Mouse (Mus musculus) MEL (cell line): ENCODE measurements at regions not wholly inside any gene's neighbourhood (a gene's known extent, or its start where the extent isn't known, plus 50 kb on each side); places are given as distances from the start of the nearest gene placed in this dataset.

Experiments used
- CTCF ChIP-seq, 3 experiments: IDR thresholded peaks in 2 of 3; conservative IDR thresholded peaks in 1 of 3; 2 replicates each; pipeline ENCODE4 v1.5.1; 2011 to 2012; ENCODE audit warnings: low read length in 3 of 3, low read depth in 2 of 3, mild to moderate bottlenecking in 2 of 3, improper control_type of control experiment in 1 of 3, inconsistent platforms in 1 of 3, mixed read lengths in 1 of 3, moderate library complexity in 1 of 3; ENCODE audit not compliant: control insufficient read depth in 1 of 3, insufficient read depth in 1 of 3, poor library complexity in 1 of 3, severe bottlenecking in 1 of 3
- MAZ ChIP-seq: IDR thresholded peaks from 2 replicates; pipeline ENCODE4 v1.6.1; 2012; ENCODE audit warnings: low read depth, mild to moderate bottlenecking, inconsistent platforms, low read length, improper control_type of control experiment
- POLR2A ChIP-seq, 2 experiments: IDR thresholded peaks; 2 replicates each; pipeline ENCODE4 v1.6.1; 2011 to 2012; ENCODE audit warnings: low read length in 2 of 2, mild to moderate bottlenecking in 2 of 2, control low read depth in 1 of 2, improper control_type of control experiment in 1 of 2, low read depth in 1 of 2, moderate library complexity in 1 of 2; ENCODE audit not compliant: control insufficient read depth in 1 of 2, insufficient read depth in 1 of 2, poor library complexity in 1 of 2
- RAD21 ChIP-seq: IDR thresholded peaks from 2 replicates; pipeline ENCODE4 v1.6.1; 2011; ENCODE audit warnings: mild to moderate bottlenecking, low read depth, low read length, improper control_type of control experiment
- USF1 ChIP-seq: IDR thresholded peaks from 2 replicates; pipeline ENCODE4 v1.6.1; 2014; ENCODE audit warnings: low read depth, mild to moderate bottlenecking, inconsistent platforms, low read length, improper control_type of control experiment, moderate library complexity
- ZC3H11A ChIP-seq: IDR thresholded peaks from 2 replicates; pipeline ENCODE4 v1.6.1; 2012; ENCODE audit warnings: low read depth, mild to moderate bottlenecking, inconsistent platforms, low read length, improper control_type of control experiment

- TF ChIP-seq ZC3H11A (no peak), CTCF (IDR thresholded peaks at IDR 0.05 in 2 of 3, conservative IDR thresholded peaks at IDR 0.05 in 1 of 3; ENCODE audit: control insufficient read depth in 1 of 3, insufficient read depth in 1 of 3, low read depth in 2 of 3, low read length in 3 of 3, poor library complexity in 1 of 3, severe bottlenecking in 1 of 3) (no peak), MAZ (no peak), USF1 (no peak), RAD21 (no peak), POLR2A (IDR thresholded peaks at IDR 0.05; ENCODE audit: control insufficient read depth in 1 of 2, insufficient read depth in 1 of 2, low read depth in 1 of 2, low read length in 2 of 2, poor library complexity in 1 of 2) (no peak)
Observed at GRCm38 (mm10) chr10:98029621-98030020, 303.1 kb upstream of the C030005K15Rik start.
